Mouse (Mus musculus): ENCODE data around the gene Atxn2.

GRCm38 (mm10) chr5:121712232-121712933 lies 1.2 kb downstream of the Atxn2 start:
- TF ChIP-seq POLR2A (IDR thresholded peaks at IDR 0.05; ENCODE audit: low read depth, low read length) (no peak), CTCF (conservative IDR thresholded peaks at IDR 0.05; ENCODE audit: insufficient read depth, insufficient read length, low read depth, low read length) (no peak)

All from kidney, adult 2 months (tissue).